Mouse (Mus musculus) ES-Bruce4 (cell line): Measurements from ENCODE around the gene Pax6. TPM values are rescaled to one million over a fixed set of nuclear protein-coding genes. Genes with fewer than 3 reads are reported as not detected.

Experiments used
- H3K27ac ChIP-seq: 2 replicates; pipeline ENCODE4 v1.5.1; 2012; ENCODE audit warnings: low read length, inconsistent platforms; ENCODE audit not compliant: insufficient read depth
- H3K27me3 ChIP-seq: 2 replicates; pipeline ENCODE4 v1.6.1; 2012; ENCODE audit warnings: mild to moderate bottlenecking, low read length, inconsistent platforms; ENCODE audit not compliant: control insufficient read depth, poor library complexity, insufficient read depth, severe bottlenecking
- H3K36me3 ChIP-seq: 2 replicates; pipeline ENCODE4 v1.6.1; 2012; ENCODE audit warnings: inconsistent platforms, mild to moderate bottlenecking, low read length, moderate library complexity; ENCODE audit not compliant: control insufficient read depth, poor library complexity, insufficient read depth, severe bottlenecking
- H3K4me1 ChIP-seq: one replicate; pipeline ENCODE4 v1.8.1; 2011; ENCODE audit warnings: low read length; ENCODE audit not compliant: control insufficient read depth, insufficient read depth
- H3K4me3 ChIP-seq: 2 replicates; pipeline ENCODE4 v1.5.1; 2011; ENCODE audit warnings: low read depth, mild to moderate bottlenecking, low read length
- H3K9ac ChIP-seq: 2 replicates; pipeline ENCODE4 v1.6.1; 2012; ENCODE audit warnings: low read depth, mild to moderate bottlenecking, inconsistent platforms; ENCODE audit not compliant: poor library complexity, severe bottlenecking
- H3K9me3 ChIP-seq: replicated peaks from 2 replicates; pipeline ENCODE4 v1.6.1; 2012; ENCODE audit warnings: mild to moderate bottlenecking, low read length, inconsistent platforms; ENCODE audit not compliant: control insufficient read depth, poor library complexity, insufficient read depth, severe bottlenecking
- CTCF ChIP-seq: IDR thresholded peaks from one replicate; pipeline ENCODE4 v1.8.1; 2011; ENCODE audit warnings: low read depth, low read length
- EP300 ChIP-seq: IDR thresholded peaks from 2 replicates; pipeline ENCODE4 v1.6.1; 2011; ENCODE audit warnings: low read depth, low read length; ENCODE audit not compliant: insufficient read depth
- POLR2A ChIP-seq: IDR thresholded peaks from one replicate; pipeline ENCODE4 v1.8.1; 2011; ENCODE audit warnings: low read length; ENCODE audit not compliant: insufficient read depth
- polyA plus RNA-seq: library from polyadenylated mRNA; stranded (reverse); fragments of >200 nt; gene quantifications from 2 replicates; pipeline ENCODE4 v1.2.4, GENCODE M21; 2011; ENCODE audit warnings: low read depth; ENCODE audit not compliant: missing spikeins, insufficient read depth, insufficient read length

The Pax6 gene
- polyA plus RNA-seq, 1 experiment = 2.5 TPM

DNA sequence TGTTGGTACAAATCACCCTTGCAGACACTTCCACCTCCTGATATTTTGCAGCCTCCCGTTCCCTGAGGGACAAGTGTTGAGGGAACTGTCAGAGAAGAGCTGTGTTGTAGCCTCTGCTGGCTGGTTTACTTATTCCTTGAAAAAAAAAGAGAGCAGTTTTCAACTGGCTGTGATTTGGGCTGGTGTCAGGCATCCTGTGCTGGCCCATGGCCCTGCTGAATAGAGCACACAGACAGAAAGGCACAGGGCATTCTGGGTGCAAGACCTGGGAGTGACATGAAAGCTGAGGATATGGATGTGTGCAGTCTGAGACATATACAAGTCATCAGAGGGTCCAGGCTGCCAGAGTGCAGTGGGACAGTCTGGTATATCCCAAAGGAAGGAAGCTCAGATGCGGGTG lies 29.9 kb downstream of the Pax6 start:
- no peak overlapping the region for H3K4me3 ChIP-seq
- no peak overlapping the region for H3K27ac ChIP-seq
- H3K9ac ChIP-seq = no peak overlapping the region
- H3K4me1 ChIP-seq = no peaks in the 10 kb centered on the region
- no peak for TF ChIP-seq CTCF
- no peak for TF ChIP-seq EP300
- no peak for TF ChIP-seq POLR2A
- H3K27me3 ChIP-seq = no peaks in the 10 kb centered on the region
- H3K9me3 ChIP-seq = no peaks in the 10 kb centered on the region; the same call in 1 of the 2 replicates
- H3K36me3 ChIP-seq = no peaks in the 10 kb centered on the region

DNA sequence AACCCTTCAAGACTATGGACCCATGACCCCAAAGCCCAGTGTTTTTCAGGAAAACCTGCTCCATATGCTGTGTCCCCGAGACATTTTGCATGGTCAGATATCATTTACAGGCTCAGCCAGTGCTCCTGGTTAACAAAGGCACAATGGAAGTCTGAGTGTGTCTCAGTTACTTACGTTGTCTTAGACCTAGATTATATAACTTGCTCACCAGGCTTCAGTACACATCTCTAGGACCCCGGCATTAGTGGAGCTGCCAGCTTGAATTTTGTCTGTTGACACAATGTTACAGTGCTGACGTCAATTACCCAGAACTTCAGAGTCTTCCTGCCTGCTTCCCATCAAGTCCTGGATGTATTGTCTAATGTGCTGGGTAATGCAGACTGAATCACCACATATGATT lies 33.1 kb downstream of the Pax6 start:
- no peak for TF ChIP-seq CTCF
- TF ChIP-seq EP300 = no peak
- no peak for TF ChIP-seq POLR2A
- no peaks in the 10 kb centered on the region for H3K4me1 ChIP-seq
- H3K4me3 ChIP-seq = no peak overlapping the region
- no peaks in the 10 kb centered on the region for H3K36me3 ChIP-seq
- no peak overlapping the region for H3K9ac ChIP-seq
- no peak overlapping the region for H3K27ac ChIP-seq
- H3K27me3 ChIP-seq = no peaks in the 10 kb centered on the region
- no peaks in the 10 kb centered on the region; the same call in 1 of the 2 replicates for H3K9me3 ChIP-seq

DNA sequence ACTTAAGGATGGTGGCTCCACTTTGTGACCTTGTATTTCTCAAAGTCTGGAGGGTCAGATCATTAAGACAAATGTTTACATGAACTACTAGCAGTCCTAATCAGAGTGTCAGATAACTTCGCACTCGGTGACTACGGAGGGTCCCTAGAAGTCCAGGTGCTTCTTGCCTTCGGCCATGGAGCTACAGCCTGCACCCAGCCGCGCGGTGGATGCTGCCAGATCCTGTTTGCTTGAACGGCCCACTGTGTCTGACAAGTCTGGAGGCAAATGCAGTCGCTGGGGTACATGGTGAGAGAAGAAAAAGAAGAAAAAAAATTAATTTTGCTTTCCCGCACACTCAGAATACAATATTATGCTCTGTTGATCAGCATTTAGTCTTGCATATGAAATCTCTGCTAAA lies 33.9 kb downstream of the Pax6 start:
- Histone ChIP-seq H3K4me3 (no peak overlapping the region), H3K27ac (no peak overlapping the region), H3K9ac (no peak overlapping the region), H3K36me3 (no peaks in the 10 kb centered on the region), H3K27me3 (no peaks in the 10 kb centered on the region), H3K4me1 (no peaks in the 10 kb centered on the region), H3K9me3 (no peaks in the 10 kb centered on the region; the same call in 1 of the 2 replicates)
- TF ChIP-seq POLR2A = no peak
- no peak for TF ChIP-seq CTCF
- TF ChIP-seq EP300 = no peak

GRCm38 (mm10) chr2:105705320-105705719 lies 36.6 kb downstream of the Pax6 start:
- H3K36me3 ChIP-seq = no peaks in the 10 kb centered on the region
- no peak overlapping the region for H3K9ac ChIP-seq
- H3K4me1 ChIP-seq = no peaks in the 10 kb centered on the region
- no peak overlapping the region for H3K4me3 ChIP-seq
- TF ChIP-seq EP300 = no peak
- no peak for TF ChIP-seq CTCF
- TF ChIP-seq POLR2A = no peak
- H3K27me3 ChIP-seq = no peaks in the 10 kb centered on the region
- no peaks in the 10 kb centered on the region for H3K9me3 ChIP-seq
- H3K27ac ChIP-seq = no peak overlapping the region

DNA sequence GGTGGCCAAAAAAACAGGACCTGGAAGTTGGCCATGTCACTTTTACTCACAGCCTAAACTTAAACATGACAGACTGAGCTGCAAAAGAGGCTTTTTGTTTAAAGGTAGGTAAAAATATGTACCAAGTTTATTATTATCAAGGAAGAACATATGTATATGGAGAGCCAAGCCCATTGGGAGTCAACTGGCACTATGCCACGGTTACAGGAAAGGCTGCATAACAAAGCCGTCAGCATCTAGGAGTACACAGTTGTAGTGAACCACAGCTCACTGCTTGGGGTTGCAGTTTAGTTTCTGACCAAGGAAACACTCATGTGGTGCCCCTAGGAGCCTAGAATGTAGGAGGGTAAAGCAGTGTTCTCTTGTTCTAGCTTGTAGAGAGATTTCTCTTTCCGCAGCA lies 40.4 kb downstream of the Pax6 start:
- Histone ChIP-seq H3K9ac (no peak overlapping the region), H3K27ac (no peak overlapping the region), H3K27me3 (no peaks in the 10 kb centered on the region), H3K9me3 (no peaks in the 10 kb centered on the region), H3K36me3 (no peaks in the 10 kb centered on the region), H3K4me3 (no peak overlapping the region), H3K4me1 (no peaks in the 10 kb centered on the region)
- TF ChIP-seq CTCF (no peak), POLR2A (no peak), EP300 (no peak)

DNA sequence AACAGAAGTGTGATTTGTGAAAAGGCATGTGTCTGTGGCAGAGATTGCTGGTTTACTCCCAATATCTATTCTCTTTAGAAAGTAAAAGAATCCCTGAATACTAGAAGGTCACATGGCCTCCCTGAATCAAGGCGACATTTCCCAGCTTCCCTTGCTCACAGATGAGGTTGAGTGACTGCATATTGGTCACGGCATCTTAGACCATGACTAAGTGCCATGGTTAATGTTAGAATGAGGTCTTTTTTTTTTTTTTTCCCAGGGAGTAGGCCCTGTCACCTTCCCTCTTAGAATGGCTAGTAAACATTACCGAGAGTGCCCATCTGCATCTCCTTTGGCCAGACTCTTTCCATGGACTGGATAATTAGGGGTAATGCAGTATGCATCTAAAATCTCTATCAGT lies 41.8 kb downstream of the Pax6 start:
- Histone ChIP-seq H3K27me3 (no peaks in the 10 kb centered on the region), H3K4me1 (no peaks in the 10 kb centered on the region), H3K36me3 (no peaks in the 10 kb centered on the region), H3K9me3 (no peaks in the 10 kb centered on the region), H3K27ac (no peak overlapping the region), H3K9ac (no peak overlapping the region), H3K4me3 (no peak overlapping the region)
- TF ChIP-seq CTCF (no peak), POLR2A (no peak), EP300 (no peak)
